Mouse (Mus musculus): ENCODE data around the gene Cd300ld5.
"Not testable (repeated sequence)": the region's sequence is repeated elsewhere in the genome, so short reads cannot be mapped to it uniquely, and the experiment has no call there.

- not testable (repeated sequence) for TF ChIP-seq POLR2A (IDR thresholded peaks at IDR 0.05; ENCODE audit: borderline replicate concordance, extremely low read depth, low read depth, low read length); CTCF (IDR thresholded peaks at IDR 0.05; ENCODE audit: insufficient read depth, low read length)
Measured at GRCm38 (mm10) chr11:115016093-115016492, 21.5 kb downstream of the Cd300ld5 start, which contains the start of gene Cd300ld2.
